Mouse (Mus musculus) fat pad, adult 2 months (tissue): ENCODE results near the gene Akr1c20.
A peak's percentile ranks its signal among the peaks of the same experiment; 100 is the strongest.

Experiments used
- DNase-seq: peaks from one replicate; pipeline ENCODE4 v3.0.0-alpha.2; 2011; ENCODE audit warnings: low read depth, low spot score; ENCODE audit errors: extremely low read depth

The Akr1c20 gene

GRCm38 (mm10) chr13:4523201-4523838, at the start of gene Akr1c20:
TSS of gene Akr1c20 (minus strand) at chr13:4523345.
- no peak for DNase-seq

DNA sequence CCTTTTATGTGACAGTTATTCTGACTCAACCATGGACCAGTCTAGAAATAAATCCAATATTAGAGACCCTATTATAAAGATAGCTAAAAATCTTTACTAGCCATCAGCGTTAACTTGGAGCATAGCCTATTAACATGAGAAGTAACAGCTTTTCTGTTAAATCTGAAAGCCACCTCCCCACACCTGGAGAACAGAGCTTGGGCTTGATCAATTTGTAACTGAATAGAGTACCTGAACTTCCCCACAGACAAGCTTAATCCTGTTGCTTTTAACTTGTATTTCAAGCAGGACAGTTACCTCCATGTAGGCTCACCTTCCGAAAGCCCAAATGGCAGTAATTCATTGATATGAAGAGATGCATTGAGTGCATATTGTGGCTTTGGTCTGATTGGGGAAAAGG, 42.9 kb upstream of the Akr1c20 start:
- no peak for DNase-seq

DNA sequence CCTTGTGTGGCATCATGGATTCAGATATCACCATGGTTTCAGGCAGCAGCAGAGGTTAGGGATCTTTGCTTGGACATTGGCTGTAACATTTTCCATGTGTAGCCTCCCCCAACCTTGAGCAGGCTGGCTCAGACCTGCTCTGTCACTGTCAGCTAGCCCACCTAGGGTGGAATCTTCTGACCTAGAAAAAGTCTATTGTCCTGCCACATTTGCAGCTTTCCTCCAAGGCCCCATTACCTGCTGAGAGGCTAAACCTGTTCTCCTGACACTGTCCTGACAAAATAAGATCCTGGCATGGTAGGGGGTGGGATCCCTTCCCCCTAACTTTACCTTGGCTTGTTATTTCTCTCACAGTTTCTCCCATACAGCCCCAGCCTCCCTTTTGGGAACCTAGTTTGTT, 37.4 kb upstream of the Akr1c20 start:
- DNase-seq: no peak

- DNase-seq: no peak
Observed at GRCm38 (mm10) chr13:4559143-4559542, 36.0 kb upstream of the Akr1c20 start.

DNA sequence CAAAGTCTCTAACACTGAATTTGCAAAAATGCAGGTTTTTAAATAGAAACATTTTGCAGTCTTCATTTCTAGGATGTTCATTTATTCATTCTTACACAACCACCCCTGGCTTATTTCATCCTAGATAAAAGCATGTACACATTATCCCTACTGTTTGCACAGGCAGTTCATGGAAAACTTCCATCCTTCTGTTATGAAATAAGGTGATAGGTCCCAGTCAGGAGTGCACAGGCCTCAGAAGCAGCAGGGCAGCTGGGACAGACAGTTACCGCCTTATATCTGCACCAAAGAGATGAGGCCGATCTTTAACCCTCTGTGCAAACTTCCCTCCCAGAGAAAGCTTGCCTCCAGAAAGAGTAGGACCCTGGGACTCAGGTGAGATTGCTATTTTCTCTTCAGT, 8.3 kb downstream of the Akr1c20 start:
- peak; percentile 2 for DNase-seq

- DNase-seq: no peak
Observed at GRCm38 (mm10) chr13:4467896-4468295, 55.2 kb downstream of the Akr1c20 start.

- no peak for DNase-seq
Observed at GRCm38 (mm10) chr13:4465641-4466040, 57.5 kb downstream of the Akr1c20 start.
